In genomic region chr9:95811817-95812216, GRCm38 (mm10) we compare ENCODE assay signal across 29 mouse cellular contexts. TPM values are rescaled to one million over a fixed set of nuclear protein-coding genes. Genes with fewer than 3 reads are reported as not detected.
DNase-seq lines count a peak whose midpoint lies in the region; TF ChIP-seq lines count a peak whose summit lies in the region.
"Had no signal": no experiment of that assay in that cellular context is flagged by ENCODE, and none has a peak within 500 bp of the region (broad histone marks: within the 10 kb centered on the region; RNA-seq: fewer than 3 reads in every experiment).

No protein-coding gene starts in this region.

- H3K9ac ChIP-seq in liver, adult 2 months (ENCODE audit: low read depth, low read length): no peak overlapping the region
- H3K9ac ChIP-seq: embryonic facial prominence, embryonic 12.5 days; hindbrain, embryonic 13.5 days; midbrain, embryonic 15.5 days; neural tube, embryonic 15.5 days; stomach, embryonic 15.5 days had no signal

- WGBS in liver, adult 2 months: 87% methylated on average over 4 of the region's 4 CpGs

- no peaks in the 10 kb centered on the region for H3K27me3 ChIP-seq in liver, adult 2 months (ENCODE audit: control insufficient read depth, insufficient read depth, low read length)
- H3K27me3 ChIP-seq: embryonic facial prominence, embryonic 12.5 days; hindbrain, embryonic 13.5 days; midbrain, embryonic 15.5 days; neural tube, embryonic 15.5 days; Patski; stomach, embryonic 15.5 days had no signal

- no peaks in the 10 kb centered on the region for H3K79me2 ChIP-seq in liver, adult 2 months (ENCODE audit: control insufficient read depth, insufficient read depth, low read length)

- H3K27ac ChIP-seq in liver, adult 2 months (replicated peaks; ENCODE audit: insufficient read depth, low read depth, low read length): no peak overlapping the region
- H3K27ac ChIP-seq: embryonic facial prominence, embryonic 12.5 days; hindbrain, embryonic 13.5 days; macrophage; midbrain, embryonic 10.5 days; midbrain, embryonic 15.5 days; neural tube, embryonic 15.5 days; stomach, embryonic 15.5 days had no signal

- TF ChIP-seq POLR2A in liver, adult 2 months (IDR thresholded peaks at IDR 0.05; ENCODE audit: extremely low read depth, insufficient read depth, low read length): no peak

- H3K4me1 ChIP-seq in liver, adult 2 months (ENCODE audit: control insufficient read depth, insufficient read depth, low read length): no peaks in the 10 kb centered on the region; the same call in 1 of the 2 replicates
- H3K4me1 ChIP-seq: stomach, embryonic 15.5 days had no signal

- DNase-seq in kidney, adult 11 months: peak; percentile 61
- no peak for DNase-seq in kidney, postnatal 10 days
- peak; percentile 15 for DNase-seq in liver, adult 2 months (ENCODE audit: extremely low read depth, low read depth, low spot score)
- no peak for DNase-seq in liver
- DNase-seq in kidney, postnatal 14 days: peak; percentile 41
- DNase-seq in left cerebral cortex, adult 11 months (ENCODE audit: low spot score): no peak
- no peak for DNase-seq in left cerebral cortex, adult 9 months (ENCODE audit: low spot score in 2 of 2)
- DNase-seq: adrenal gland, postnatal 25 days; cerebellum, adult 11-12 months; cerebellum, adult 9-11 months; embryo, embryonic 11 days; gastrocnemius, postnatal 25 days; heart, adult 18-20 months; heart, postnatal 36 days; layer of hippocampus, postnatal 36 days; lung, adult 18-20 months; retina, postnatal 1 day; right cerebral cortex, postnatal 14 days; thymus, adult 18-20 months; thymus, postnatal 25 days had no signal

- no peaks in the 10 kb centered on the region for H3K36me3 ChIP-seq in liver, adult 2 months (ENCODE audit: control insufficient read depth, insufficient read depth, low read length)
- H3K36me3 ChIP-seq: embryonic facial prominence, embryonic 12.5 days; hindbrain, embryonic 13.5 days; midbrain, embryonic 10.5 days; midbrain, embryonic 15.5 days; neural tube, embryonic 15.5 days; stomach, embryonic 15.5 days had no signal

- TF ChIP-seq CTCF in liver, adult 2 months (IDR thresholded peaks at IDR 0.05; ENCODE audit: low read depth, low read length): no peak

- H3K4me3 ChIP-seq in liver, adult 2 months (ENCODE audit: insufficient read depth, low read depth, low read length): no peak overlapping the region
- H3K4me3 ChIP-seq: embryonic facial prominence, embryonic 12.5 days; hindbrain, embryonic 13.5 days; midbrain, embryonic 10.5 days; midbrain, embryonic 15.5 days; neural tube, embryonic 15.5 days; stomach, embryonic 15.5 days had no signal

RNA-seq across cellular contexts. Expression of gene Pls1, which starts 33.3 kb away (rescaled TPM):
- 0.47 and 2.2 TPM in 2 replicates for total RNA-seq in liver, adult 2 months (2014; rRNA removed)
- 0.44 and 0.56 TPM in 2 replicates for polyA plus RNA-seq in liver, adult 2 months (2012; rRNA removed)
- total RNA-seq: gastrocnemius, postnatal 25 days; MEL had no signal

RNA-seq across cellular contexts. Expression of gene Atr, which starts 45.6 kb away (rescaled TPM):
- total RNA-seq in liver, adult 2 months (2014; rRNA removed): 9.8 and 12.4 TPM in 2 replicates
- polyA plus RNA-seq in liver, adult 2 months (2012; rRNA removed): 0.75 and 1.1 TPM in 2 replicates

Comparison
In these comparisons a context has a peak if more than half of its experiments do, and no peak if none do; other contexts are left out.
1. DNase-seq: peak in kidney, adult 11 months (single experiment), liver, adult 2 months (single experiment) and kidney, postnatal 14 days (single experiment); none in kidney, postnatal 10 days (single experiment), liver (single experiment), left cerebral cortex, adult 11 months (single experiment) and left cerebral cortex, adult 9 months (0 of 2).